Mouse (Mus musculus): ENCODE measurements around the gene Bbx.

- no peak for TF ChIP-seq POLR2A (IDR thresholded peaks at IDR 0.05; ENCODE audit: insufficient read depth, low read depth, low read length)
- TF ChIP-seq EP300 (IDR thresholded peaks at IDR 0.05; ENCODE audit: insufficient read depth, low read depth, low read length): no peak
- TF ChIP-seq CTCF (IDR thresholded peaks at IDR 0.05): no peak
These were observed 129.6 kb downstream of the Bbx start for GRCm38 (mm10) chr16:50302566-50302965.
